Mouse (Mus musculus): ENCODE data around the gene Csmd2.

GRCm38 (mm10) chr4:128273146-128273545, 285.5 kb downstream of the Csmd2 start:
- TF ChIP-seq CTCF (IDR thresholded peaks at IDR 0.05; ENCODE audit: low read depth, low read length) (no peak), GATA1 (IDR thresholded peaks at IDR 0.05; ENCODE audit: borderline replicate concordance, low read length) (no peak), TAL1 (conservative IDR thresholded peaks at IDR 0.05; ENCODE audit: low read depth, low read length) (no peak), POLR2AphosphoS5 (IDR thresholded peaks at IDR 0.05; ENCODE audit: insufficient replicate concordance, low read depth, low read length) (no peak)
